Mouse (Mus musculus) cerebellum, postnatal 4 days (tissue): Measurements from ENCODE around the gene Sgms1.
A peak's percentile ranks its signal among the peaks of the same experiment; 100 is the strongest.

Experiments
- DNase-seq, 2 experiments: peaks; one replicate each; pipeline ENCODE4 v3.0.0; 2022; ENCODE audit warnings: low spot score in 2 of 2, mixed read lengths in 1 of 2

The Sgms1 gene

GRCm38 (mm10) chr19:32389001-32389871 lies at the start of gene Sgms1:
Gene Sgms1, minus strand, starts transcription at chr19:32389714.
- DNase-seq, result peak; percentile 90 to 93

- DNase-seq, result no peak
These were observed 36.3 kb upstream of the Sgms1 start for GRCm38 (mm10) chr19:32425856-32426255.

GRCm38 (mm10) chr19:32424706-32425105 lies 35.2 kb upstream of the Sgms1 start:
- DNase-seq, result no peak

DNA sequence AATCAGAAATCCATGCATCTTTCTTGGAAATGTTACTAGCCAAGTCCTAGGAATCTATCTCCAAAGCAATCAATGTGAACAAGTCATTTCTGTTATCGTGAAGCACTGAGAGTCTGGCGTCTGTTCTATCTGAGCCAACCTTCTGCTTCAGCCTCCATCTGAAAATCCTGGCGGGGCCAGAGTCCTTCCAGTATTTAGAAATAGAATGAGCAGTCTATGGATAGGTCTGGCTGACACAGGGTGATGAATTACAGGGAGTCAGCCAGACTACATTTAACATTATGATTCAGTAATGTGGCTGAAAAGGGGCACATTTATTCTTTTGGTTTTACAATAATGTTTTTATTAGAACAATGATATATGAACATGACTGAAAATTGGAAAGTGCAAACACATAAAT lies 29.6 kb upstream of the Sgms1 start:
- DNase-seq, result no peak

DNA sequence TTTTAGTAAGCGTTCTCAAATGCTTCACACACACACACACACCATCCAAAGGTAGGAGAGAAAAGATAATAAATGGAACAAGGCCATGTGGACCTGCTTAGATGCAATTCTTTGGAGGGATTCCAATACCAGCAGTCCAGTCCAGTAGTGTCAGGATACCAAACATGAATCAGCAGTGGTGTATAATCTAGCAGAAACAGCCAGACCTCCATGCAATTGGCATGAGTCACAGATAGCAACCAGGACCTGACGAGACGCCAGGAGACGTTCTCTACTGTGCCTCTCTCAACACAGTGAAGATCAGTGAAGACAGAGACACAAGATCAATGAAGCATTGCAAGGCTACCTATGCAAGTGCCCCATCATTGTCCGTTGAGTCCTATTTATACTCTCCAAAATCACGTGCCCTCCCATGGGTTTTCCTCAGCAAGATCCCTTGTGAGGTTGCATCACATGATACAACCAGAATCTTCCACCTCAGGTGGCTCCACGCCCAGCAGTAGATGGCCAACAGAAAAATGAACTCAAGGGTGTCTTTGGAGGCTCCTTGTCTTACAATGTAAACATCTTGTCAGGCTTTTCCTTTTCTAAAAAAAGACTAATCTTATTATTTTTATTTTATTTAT lies 27.3 kb upstream of the Sgms1 start:
- DNase-seq, result no peak

- no peak for DNase-seq
These were observed 20.3 kb upstream of the Sgms1 start for GRCm38 (mm10) chr19:32409603-32410360.

- DNase-seq, result no peak
These were observed 17.2 kb upstream of the Sgms1 start for GRCm38 (mm10) chr19:32406717-32407116.

GRCm38 (mm10) chr19:32404386-32404785 lies 14.9 kb upstream of the Sgms1 start:
- no peak for DNase-seq

- no peak for DNase-seq
These were observed 14.3 kb upstream of the Sgms1 start for GRCm38 (mm10) chr19:32403834-32404233.

GRCm38 (mm10) chr19:32398491-32398890 lies 9.0 kb upstream of the Sgms1 start:
- no peak for DNase-seq

GRCm38 (mm10) chr19:32396303-32396702 lies 6.8 kb upstream of the Sgms1 start:
- no peak for DNase-seq

- no peak for DNase-seq
These were observed 5.3 kb upstream of the Sgms1 start for GRCm38 (mm10) chr19:32394825-32395224.

- DNase-seq, result no peak
These were observed 4.4 kb upstream of the Sgms1 start for GRCm38 (mm10) chr19:32393758-32394450.

DNA sequence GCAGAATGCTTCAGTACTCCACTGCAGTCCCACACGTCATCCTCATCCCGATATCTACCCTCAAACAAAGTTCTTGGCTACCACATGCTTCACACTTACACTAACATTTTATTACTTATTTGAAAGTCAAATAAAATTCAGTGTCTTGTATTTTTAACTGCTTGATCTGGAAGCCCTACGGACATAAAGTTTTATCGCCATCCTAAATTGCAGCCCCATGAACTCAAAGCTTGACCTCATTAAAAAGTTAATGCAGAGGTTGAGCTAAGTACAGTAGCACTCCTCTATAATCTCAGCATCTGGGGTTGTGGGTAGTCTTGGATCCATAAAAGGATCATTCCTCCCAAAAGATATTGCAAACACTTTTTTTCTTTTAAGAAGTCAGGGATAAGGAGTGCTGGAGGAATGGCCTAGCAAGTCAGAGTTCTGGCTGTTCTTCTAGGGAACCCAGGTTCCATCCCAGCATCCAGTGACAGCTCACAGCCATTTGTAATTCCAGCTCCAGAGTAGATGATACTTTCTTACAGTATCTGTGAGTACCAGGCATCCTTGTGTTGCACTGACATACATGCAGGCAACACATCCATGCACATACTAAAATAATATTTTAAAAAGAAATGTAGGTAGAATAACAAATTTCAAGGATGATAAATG lies 3.7 kb upstream of the Sgms1 start:
- no peak for DNase-seq

- DNase-seq, result no peak
These were observed 1.9 kb upstream of the Sgms1 start for GRCm38 (mm10) chr19:32391441-32391840.

- DNase-seq, result no peak
These were observed 602 bp upstream of the Sgms1 start for GRCm38 (mm10) chr19:32390116-32390515.

DNA sequence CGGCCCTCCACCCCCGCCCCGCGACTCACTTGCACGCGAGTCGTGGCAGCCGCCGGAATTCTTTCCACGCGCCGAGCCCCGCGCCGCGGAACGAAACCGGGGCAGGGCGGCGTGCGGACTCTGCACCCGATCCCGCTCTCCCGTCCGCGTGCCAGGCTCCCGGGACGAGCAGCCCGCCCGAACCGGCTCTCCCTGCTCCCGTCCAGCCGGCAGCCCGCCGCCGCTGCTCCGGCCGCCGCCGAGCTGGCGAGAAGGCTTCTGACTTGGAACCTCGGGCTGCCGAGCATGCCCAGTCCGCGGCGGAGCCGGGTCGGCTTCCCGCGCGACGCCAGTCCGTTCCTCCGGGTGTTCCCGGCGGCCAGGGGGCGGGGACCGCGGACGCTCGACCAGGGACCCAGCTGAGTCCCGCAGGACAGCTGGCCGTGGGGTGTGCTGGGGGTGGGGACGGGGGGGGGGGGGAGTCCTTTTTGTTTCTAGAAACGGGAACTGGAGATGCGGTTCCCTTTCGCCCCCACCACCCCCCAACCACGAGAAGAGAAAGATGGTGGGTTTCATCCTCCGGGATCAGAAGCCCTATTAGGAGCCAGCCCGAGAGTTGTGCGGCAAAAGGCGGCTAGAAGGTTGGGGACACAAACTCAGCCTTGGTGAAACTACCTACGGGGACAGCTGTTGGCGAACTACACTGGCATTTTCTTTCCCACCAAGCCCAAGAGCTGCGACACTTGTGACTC lies 1.2 kb downstream of the Sgms1 start:
- DNase-seq, result peak; percentile 81 to 90

DNA sequence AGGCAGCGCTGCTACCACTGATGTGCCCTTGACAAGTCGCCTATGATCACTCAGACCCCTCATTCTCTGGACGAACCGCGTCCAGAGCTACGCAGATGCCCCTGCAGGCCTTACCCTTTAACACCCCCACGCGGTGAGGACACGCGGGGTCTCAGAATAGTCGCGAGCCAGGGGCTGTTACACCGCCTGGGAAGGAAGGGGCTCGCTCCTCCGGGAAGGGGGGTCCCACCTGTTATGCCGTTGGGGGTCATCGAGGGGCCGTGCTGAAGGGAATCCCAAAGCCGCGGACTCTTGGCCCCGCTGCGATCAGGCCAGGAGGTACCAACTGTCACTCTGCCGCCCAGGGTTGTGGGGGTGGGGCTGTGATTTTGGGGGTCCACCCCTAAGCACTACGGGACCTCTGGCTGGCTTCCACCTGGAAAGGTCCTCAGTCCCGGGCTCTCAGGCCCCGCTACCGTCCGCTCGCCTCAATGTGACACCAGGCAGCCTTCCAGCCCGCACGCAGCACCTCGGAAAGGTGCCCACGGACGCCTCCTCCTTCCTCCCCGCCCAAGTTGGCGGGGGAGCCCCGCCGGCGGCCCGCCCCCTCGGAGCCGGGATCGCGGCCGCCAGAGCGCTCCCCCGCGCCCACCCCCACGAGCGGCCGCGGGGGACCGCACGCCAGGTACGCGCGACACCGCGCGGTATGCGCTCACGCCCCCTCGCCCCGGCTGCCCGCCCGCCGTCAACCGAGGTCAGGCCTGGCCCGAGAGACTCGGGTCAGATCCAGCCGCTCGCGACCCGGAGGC lies 1.9 kb downstream of the Sgms1 start:
- DNase-seq, result peak in 1 of 2 experiments; percentile 59

- DNase-seq, result peak in 1 of 2 experiments; percentile 35
These were observed 2.7 kb downstream of the Sgms1 start for GRCm38 (mm10) chr19:32386556-32387402.
